Mouse (Mus musculus): Measurements from ENCODE around the gene Greb1.

Greb1 gene

GRCm38 (mm10) chr12:16805511-16805910 is 4.8 kb upstream of the Greb1 start:
- DNase-seq (ENCODE audit: low read depth, low spot score) = peak; percentile 69

- DNase-seq (ENCODE audit: low read depth, low spot score) = no peak
Measured at GRCm38 (mm10) chr12:16803956-16804430, 3.3 kb upstream of the Greb1 start.

GRCm38 (mm10) chr12:16803237-16803955 is 2.7 kb upstream of the Greb1 start:
- DNase-seq (ENCODE audit: low read depth, low spot score) = no peak

- DNase-seq (ENCODE audit: low read depth, low spot score) = no peak
Measured at GRCm38 (mm10) chr12:16800959-16801315, 251 bp upstream of the Greb1 start.

- DNase-seq (ENCODE audit: low read depth, low spot score) = no peak
Measured at GRCm38 (mm10) chr12:16799928-16800258, 793 bp downstream of the Greb1 start.

- no peak for DNase-seq (ENCODE audit: low read depth, low spot score)
Measured at GRCm38 (mm10) chr12:16798894-16799293, 1.8 kb downstream of the Greb1 start.

GRCm38 (mm10) chr12:16795781-16796180 is 4.9 kb downstream of the Greb1 start:
- no peak for DNase-seq (ENCODE audit: low read depth, low spot score)

GRCm38 (mm10) chr12:16793371-16793770 is 7.3 kb downstream of the Greb1 start:
- DNase-seq (ENCODE audit: low read depth, low spot score) = no peak

- no peak for DNase-seq (ENCODE audit: low read depth, low spot score)
Measured at GRCm38 (mm10) chr12:16790456-16790855, 10.2 kb downstream of the Greb1 start.

- DNase-seq (ENCODE audit: low read depth, low spot score) = no peak
Measured at GRCm38 (mm10) chr12:16789756-16790155, 10.9 kb downstream of the Greb1 start.

- no peak for DNase-seq (ENCODE audit: low read depth, low spot score)
Measured at GRCm38 (mm10) chr12:16789199-16789598, 11.5 kb downstream of the Greb1 start.

- no peak for DNase-seq (ENCODE audit: low read depth, low spot score)
Measured at GRCm38 (mm10) chr12:16788600-16788999, 12.1 kb downstream of the Greb1 start.

GRCm38 (mm10) chr12:16781034-16781746 is 19.5 kb downstream of the Greb1 start:
- DNase-seq (ENCODE audit: low read depth, low spot score) = no peak

GRCm38 (mm10) chr12:16780320-16780719 is 20.4 kb downstream of the Greb1 start:
- no peak for DNase-seq (ENCODE audit: low read depth, low spot score)

- no peak for DNase-seq (ENCODE audit: low read depth, low spot score)
Measured at GRCm38 (mm10) chr12:16779165-16779564, 21.5 kb downstream of the Greb1 start.

- no peak for DNase-seq (ENCODE audit: low read depth, low spot score)
Measured at GRCm38 (mm10) chr12:16778523-16778922, 22.2 kb downstream of the Greb1 start.

GRCm38 (mm10) chr12:16775351-16775750 is 25.3 kb downstream of the Greb1 start:
- no peak for DNase-seq (ENCODE audit: low read depth, low spot score)

GRCm38 (mm10) chr12:16774605-16775004 is 26.1 kb downstream of the Greb1 start:
- no peak for DNase-seq (ENCODE audit: low read depth, low spot score)

- DNase-seq (ENCODE audit: low read depth, low spot score) = no peak
Measured at GRCm38 (mm10) chr12:16769601-16770165, 31.0 kb downstream of the Greb1 start.

- no peak for DNase-seq (ENCODE audit: low read depth, low spot score)
Measured at GRCm38 (mm10) chr12:16768711-16769110, 32.0 kb downstream of the Greb1 start.

- no peak for DNase-seq (ENCODE audit: low read depth, low spot score)
Measured at GRCm38 (mm10) chr12:16768251-16768650, 32.4 kb downstream of the Greb1 start.

GRCm38 (mm10) chr12:16764776-16765445 is 35.8 kb downstream of the Greb1 start:
- no peak for DNase-seq (ENCODE audit: low read depth, low spot score)

All from embryo, embryonic 11.5 days (tissue).